In the genomic region with DNA sequence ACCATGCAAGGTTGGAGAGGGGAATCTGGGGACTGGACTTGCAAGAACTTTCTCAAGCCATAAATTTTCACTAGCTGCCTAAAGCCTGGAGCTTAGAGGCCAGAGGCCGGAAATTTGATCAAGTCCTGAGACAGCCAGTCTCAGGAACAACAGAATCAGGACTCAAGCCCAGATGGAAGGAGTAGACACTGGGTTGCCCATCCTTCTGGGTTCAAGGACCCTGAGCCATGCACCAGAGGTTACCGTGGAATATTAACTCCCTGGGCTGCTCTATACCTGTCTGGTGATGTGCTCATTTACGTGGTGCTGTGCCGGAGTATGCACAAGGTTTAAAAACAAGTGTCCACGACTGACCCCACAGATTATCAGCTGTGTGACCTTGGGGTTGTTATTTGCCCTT, we compare ENCODE assay signal across 23 mouse cellular contexts.
DNase-seq lines count a peak whose midpoint lies in the region; ATAC-seq lines count a peak whose summit lies in the region.
"Had no signal": no experiment of that assay in that cellular context is flagged by ENCODE, and none has a peak within 500 bp of the region (broad histone marks: within the 10 kb centered on the region; RNA-seq: fewer than 3 reads in every experiment).

No protein-coding gene starts in this region.

- ATAC-seq in hindbrain, embryonic 13.5 days (ENCODE audit: low FRiP score): no peak
- ATAC-seq in kidney, embryonic 16.5 days (ENCODE audit: low FRiP score, low TSS enrichment): peak; percentile 67
- ATAC-seq: activated CD4-positive, CD25-positive, alpha-beta regulatory T cell, adult 4 months; forebrain, embryonic 16.5 days had no signal

- no peaks in the 10 kb centered on the region for H3K36me3 ChIP-seq in hindbrain, embryonic 10.5 days
- H3K36me3 ChIP-seq in hindbrain, embryonic 13.5 days: no peaks in the 10 kb centered on the region
- no peaks in the 10 kb centered on the region for H3K36me3 ChIP-seq in kidney, embryonic 16.5 days (ENCODE audit: insufficient read depth, low read length)
- no peaks in the 10 kb centered on the region for H3K36me3 ChIP-seq in limb, embryonic 10.5 days
- H3K36me3 ChIP-seq: embryonic facial prominence, embryonic 12.5 days; embryonic facial prominence, embryonic 15.5 days; forebrain, embryonic 12.5 days; hindbrain, embryonic 15.5 days had no signal

- no peak overlapping the region for H3K9ac ChIP-seq in hindbrain, embryonic 13.5 days
- no peak overlapping the region for H3K9ac ChIP-seq in kidney, embryonic 16.5 days (replicated peaks; ENCODE audit: low read length)
- H3K9ac ChIP-seq: embryonic facial prominence, embryonic 12.5 days; embryonic facial prominence, embryonic 15.5 days; forebrain, embryonic 12.5 days; hindbrain, embryonic 15.5 days had no signal

- 70% methylated on average over 5 of the region's 5 CpGs for WGBS in hindbrain, embryonic 10.5 days
- WGBS in hindbrain, embryonic 13.5 days: 60% methylated on average over 5 of the region's 5 CpGs
- WGBS in kidney, embryonic 16.5 days: 51% methylated on average over 5 of the region's 5 CpGs
- WGBS in limb, embryonic 10.5 days: 61% methylated on average over 5 of the region's 5 CpGs

- no peaks in the 10 kb centered on the region for H3K9me3 ChIP-seq in hindbrain, embryonic 10.5 days
- H3K9me3 ChIP-seq in hindbrain, embryonic 13.5 days: no peaks in the 10 kb centered on the region
- no peaks in the 10 kb centered on the region for H3K9me3 ChIP-seq in kidney, embryonic 16.5 days (ENCODE audit: low read length)
- H3K9me3 ChIP-seq in limb, embryonic 10.5 days (replicated peaks): no peaks in the 10 kb centered on the region
- H3K9me3 ChIP-seq: embryonic facial prominence, embryonic 12.5 days; embryonic facial prominence, embryonic 15.5 days; forebrain, embryonic 12.5 days; hindbrain, embryonic 15.5 days had no signal

- H3K4me3 ChIP-seq in hindbrain, embryonic 10.5 days: no peak overlapping the region
- no peak overlapping the region for H3K4me3 ChIP-seq in hindbrain, embryonic 13.5 days
- no peak overlapping the region for H3K4me3 ChIP-seq in kidney, embryonic 16.5 days (ENCODE audit: low read length)
- H3K4me3 ChIP-seq in limb, embryonic 10.5 days: no peak overlapping the region
- H3K4me3 ChIP-seq: embryonic facial prominence, embryonic 12.5 days; embryonic facial prominence, embryonic 15.5 days; forebrain, embryonic 12.5 days; heart, adult 2 months; hindbrain, embryonic 15.5 days had no signal

- peaks cover 97% of the 10 kb centered on the region for H3K27me3 ChIP-seq in hindbrain, embryonic 10.5 days (ENCODE audit: insufficient read depth, poor library complexity, severe bottlenecking)
- H3K27me3 ChIP-seq in hindbrain, embryonic 13.5 days: peaks cover 60% of the 10 kb centered on the region
- H3K27me3 ChIP-seq in kidney, embryonic 16.5 days (ENCODE audit: insufficient read depth, low read length): peaks cover 36% of the 10 kb centered on the region; the same call in 1 of the 2 replicates
- peaks cover 99% of the 10 kb centered on the region for H3K27me3 ChIP-seq in limb, embryonic 10.5 days (ENCODE audit: low read depth, poor library complexity, severe bottlenecking)

- peaks cover 29% of the 10 kb centered on the region for H3K4me1 ChIP-seq in hindbrain, embryonic 10.5 days (replicated peaks)
- H3K4me1 ChIP-seq in hindbrain, embryonic 13.5 days (replicated peaks): peaks cover 5% of the 10 kb centered on the region; the same call in 1 of the 2 replicates
- H3K4me1 ChIP-seq in kidney, embryonic 16.5 days (ENCODE audit: insufficient read depth, low read length): peaks cover 36% of the 10 kb centered on the region
- H3K4me1 ChIP-seq in limb, embryonic 10.5 days: peaks cover 30% of the 10 kb centered on the region
- H3K4me1 ChIP-seq: hindbrain, embryonic 15.5 days had no signal

- DNase-seq in embryo, embryonic 11 days: peak; percentile 18
- no peak for DNase-seq in embryo, embryonic 9.5 days (ENCODE audit: extremely low spot score)
- no peak for DNase-seq in hindbrain, embryonic 10.5 days (ENCODE audit: low spot score)
- DNase-seq in kidney, adult 8-10 months: no peak
- DNase-seq in limb, embryonic 10.5 days (ENCODE audit: low spot score): no peak
- DNase-seq: adrenal gland, adult 8-10 months; adrenal gland, postnatal 25 days; cerebellum, adult 11-12 months; cerebellum, adult 8-10 months; cerebellum, postnatal 10 days; cerebellum, postnatal 36 days; gastrocnemius, postnatal 10 days; gastrocnemius, postnatal 36 days; heart, adult 2 months had no signal

- peak overlapping the region; percentile 62 for H3K27ac ChIP-seq in hindbrain, embryonic 10.5 days
- H3K27ac ChIP-seq in hindbrain, embryonic 13.5 days: no peak overlapping the region
- peak overlapping the region; percentile 50 for H3K27ac ChIP-seq in kidney, embryonic 16.5 days (ENCODE audit: low read length)
- H3K27ac ChIP-seq in limb, embryonic 10.5 days: peak overlapping the region; percentile 48
- H3K27ac ChIP-seq: embryonic facial prominence, embryonic 12.5 days; embryonic facial prominence, embryonic 15.5 days; forebrain, embryonic 12.5 days; heart, adult 2 months; hindbrain, embryonic 15.5 days had no signal

- no peak overlapping the region for H3K4me2 ChIP-seq in hindbrain, embryonic 13.5 days
- no peak overlapping the region for H3K4me2 ChIP-seq in kidney, embryonic 16.5 days (replicated peaks; ENCODE audit: low read depth, low read length)
- H3K4me2 ChIP-seq: embryonic facial prominence, embryonic 12.5 days; embryonic facial prominence, embryonic 15.5 days; forebrain, embryonic 12.5 days; heart, embryonic 11.5 days; hindbrain, embryonic 15.5 days had no signal
